9 mouse cellular contexts compared by ENCODE assay signal in genomic region chr3:21952695-21953415, GRCm38 (mm10).
DNase-seq lines count a peak whose midpoint lies in the region; ATAC-seq and TF ChIP-seq lines count a peak whose summit lies in the region.
"Had no signal": no experiment of that assay in that cellular context is flagged by ENCODE, and none has a peak within 500 bp of the region (broad histone marks: within the 10 kb centered on the region; RNA-seq: fewer than 3 reads in every experiment).

No protein-coding gene starts in this region.

- H3K9ac ChIP-seq in forebrain, embryonic 12.5 days: no peak overlapping the region
- H3K9ac ChIP-seq in lung, embryonic 14.5 days: no peak overlapping the region
- no peak overlapping the region for H3K9ac ChIP-seq in hindbrain, embryonic 14.5 days
- H3K9ac ChIP-seq: neural tube, embryonic 12.5 days had no signal

- no peaks in the 10 kb centered on the region for H3K9me3 ChIP-seq in forebrain, embryonic 12.5 days
- H3K9me3 ChIP-seq in lung, embryonic 14.5 days (ENCODE audit: low read depth, low read length): no peaks in the 10 kb centered on the region
- no peaks in the 10 kb centered on the region for H3K9me3 ChIP-seq in hindbrain, embryonic 14.5 days (ENCODE audit: control insufficient read depth, low read length)
- H3K9me3 ChIP-seq: neural tube, embryonic 12.5 days had no signal

- H3K4me2 ChIP-seq in forebrain, embryonic 12.5 days: no peak overlapping the region
- no peak overlapping the region for H3K4me2 ChIP-seq in lung, embryonic 14.5 days
- H3K4me2 ChIP-seq in hindbrain, embryonic 14.5 days (replicated peaks): no peak overlapping the region
- H3K4me2 ChIP-seq: neural tube, embryonic 12.5 days had no signal

- TF ChIP-seq CTCF in lung, embryonic 14.5 days (IDR thresholded peaks at IDR 0.05; ENCODE audit: low read depth): no peak

- peak; percentile 52; the same call in 1 of the 2 replicates for ATAC-seq in forebrain, embryonic 12.5 days (ENCODE audit: low FRiP score)
- ATAC-seq in hematopoietic stem cell, adult 5-6 weeks (replicated peaks in 1 of 2; ENCODE audit: insufficient read depth in 1 of 2, low FRiP score in 2 of 2, low TSS enrichment in 1 of 2, low read depth in 1 of 2, poor library complexity in 2 of 2, severe bottlenecking in 2 of 2): peak; percentile 57 to 58
- peak; percentile 72 for ATAC-seq in lung, embryonic 14.5 days (ENCODE audit: insufficient read depth)
- ATAC-seq in hindbrain, embryonic 14.5 days (ENCODE audit: low FRiP score): no peak

- 49% methylated on average over 8 of the region's 8 CpGs for WGBS in forebrain, embryonic 12.5 days
- WGBS in lung, embryonic 14.5 days: 42% methylated on average over 8 of the region's 8 CpGs
- WGBS in hindbrain, embryonic 14.5 days: 66% methylated on average over 8 of the region's 8 CpGs

- no peak overlapping the region for H3K27ac ChIP-seq in forebrain, embryonic 12.5 days
- H3K27ac ChIP-seq in lung, embryonic 14.5 days (ENCODE audit: low read depth): peak overlapping the region; percentile 1; the same call in 1 of the 2 replicates
- H3K27ac ChIP-seq in hindbrain, embryonic 14.5 days: no peak overlapping the region
- H3K27ac ChIP-seq: neural tube, embryonic 12.5 days had no signal

- H3K4me3 ChIP-seq in forebrain, embryonic 12.5 days (replicated peaks): no peak overlapping the region
- no peak overlapping the region for H3K4me3 ChIP-seq in lung, embryonic 14.5 days (ENCODE audit: low read depth, low read length)
- H3K4me3 ChIP-seq in hindbrain, embryonic 14.5 days (replicated peaks; ENCODE audit: low read length): no peak overlapping the region
- H3K4me3 ChIP-seq: neural tube, embryonic 12.5 days had no signal

- H3K36me3 ChIP-seq in forebrain, embryonic 12.5 days (replicated peaks): no peaks in the 10 kb centered on the region
- H3K36me3 ChIP-seq in lung, embryonic 14.5 days (ENCODE audit: insufficient read depth): no peaks in the 10 kb centered on the region
- no peaks in the 10 kb centered on the region for H3K36me3 ChIP-seq in hindbrain, embryonic 14.5 days (replicated peaks; ENCODE audit: control insufficient read depth, insufficient read depth)
- H3K36me3 ChIP-seq: neural tube, embryonic 12.5 days had no signal

- H3K27me3 ChIP-seq in forebrain, embryonic 12.5 days: no peaks in the 10 kb centered on the region
- H3K27me3 ChIP-seq in lung, embryonic 14.5 days (ENCODE audit: insufficient read depth, low read length): no peaks in the 10 kb centered on the region
- no peaks in the 10 kb centered on the region for H3K27me3 ChIP-seq in hindbrain, embryonic 14.5 days (ENCODE audit: control insufficient read depth, insufficient read depth, low read length)
- H3K27me3 ChIP-seq: neural tube, embryonic 12.5 days had no signal

- DNase-seq in 3134 (ENCODE audit: extremely low read depth, insufficient read length, low spot score) (peak; percentile 74), MN1 (ENCODE audit: low spot score) (peak; percentile 36)
- DNase-seq in lung, embryonic 14.5 days: peak; percentile 65
- peak; percentile 44 for DNase-seq in testis, postnatal 10 days (ENCODE audit: low spot score)
- no peak for DNase-seq in cerebellum, postnatal 10 days
- DNase-seq in hindbrain, embryonic 14.5 days (ENCODE audit: low spot score): no peak

- H3K4me1 ChIP-seq in forebrain, embryonic 12.5 days: peaks cover 15% of the 10 kb centered on the region
- H3K4me1 ChIP-seq in lung, embryonic 14.5 days (ENCODE audit: insufficient read depth): 0 out of 2 replicates have a peak, but pooled peaks cover 4% of the 10 kb centered on the region
- peaks cover 5% of the 10 kb centered on the region; the same call in 1 of the 2 replicates for H3K4me1 ChIP-seq in hindbrain, embryonic 14.5 days (replicated peaks; ENCODE audit: control insufficient read depth, insufficient read depth, low read length)

Comparison
In these comparisons a context has a peak if more than half of its experiments do, and no peak if none do; other contexts are left out.
1. DNase-seq: peak in 3134 (single experiment), MN1 (single experiment), lung, embryonic 14.5 days (single experiment) and testis, postnatal 10 days (single experiment); none in cerebellum, postnatal 10 days (0 of 2) and hindbrain, embryonic 14.5 days (single experiment).